Mouse (Mus musculus) lung, postnatal 25 days (tissue): ENCODE measurements around the gene Clcn7.
"Not testable (repeated sequence)": the region's sequence is repeated elsewhere in the genome, so short reads cannot be mapped to it uniquely, and the experiment has no call there.

ENCODE experiments used
- DNase-seq: peaks from one replicate; pipeline ENCODE4 v3.0.0; 2022; ENCODE audit warnings: low spot score

Clcn7 gene

GRCm38 (mm10) chr17:25133275-25133698, at the start of gene Clcn7:
Clcn7 (plus strand) TSS chr17:25133391.
- DNase-seq = peak; percentile 95

GRCm38 (mm10) chr17:25083444-25083931, 49.7 kb upstream of the Clcn7 start, which contains the start of gene Tmem204:
Tmem204 (minus strand) TSS chr17:25083591.
- DNase-seq = peak; percentile 85

GRCm38 (mm10) chr17:25084835-25085385, 48.3 kb upstream of the Clcn7 start:
- no peak for DNase-seq

- no peak for DNase-seq
Measured at GRCm38 (mm10) chr17:25086724-25087123, 46.5 kb upstream of the Clcn7 start.

- no peak for DNase-seq
Measured at GRCm38 (mm10) chr17:25089158-25089557, 44.0 kb upstream of the Clcn7 start.

GRCm38 (mm10) chr17:25090450-25090849, 42.7 kb upstream of the Clcn7 start:
- DNase-seq = no peak

- no peak for DNase-seq
Measured at GRCm38 (mm10) chr17:25096221-25096620, 37.0 kb upstream of the Clcn7 start.

GRCm38 (mm10) chr17:25100052-25100451, 33.1 kb upstream of the Clcn7 start:
- no peak for DNase-seq

GRCm38 (mm10) chr17:25101338-25101737, 31.9 kb upstream of the Clcn7 start:
- no peak for DNase-seq

- no peak for DNase-seq
Measured at GRCm38 (mm10) chr17:25107786-25108185, 25.4 kb upstream of the Clcn7 start.

- peak; percentile 48 for DNase-seq
Measured at GRCm38 (mm10) chr17:25109578-25109977, 23.6 kb upstream of the Clcn7 start.

- no peak for DNase-seq
Measured at GRCm38 (mm10) chr17:25110590-25110989, 22.6 kb upstream of the Clcn7 start.

- no peak for DNase-seq
Measured at GRCm38 (mm10) chr17:25111220-25111619, 22.0 kb upstream of the Clcn7 start.

GRCm38 (mm10) chr17:25111739-25112422, 21.3 kb upstream of the Clcn7 start:
- DNase-seq = peak; percentile 19

- DNase-seq = no peak
Measured at GRCm38 (mm10) chr17:25112423-25112810, 20.8 kb upstream of the Clcn7 start.

- DNase-seq = no peak
Measured at GRCm38 (mm10) chr17:25114908-25115645, 18.1 kb upstream of the Clcn7 start.

- peak; percentile 94 for DNase-seq
Measured at GRCm38 (mm10) chr17:25115664-25116432, 17.3 kb upstream of the Clcn7 start, which contains the start of gene Telo2. Telo2 (minus strand) TSS chr17:25115967.

- DNase-seq = peak; percentile 28
Measured at GRCm38 (mm10) chr17:25117263-25117662, 15.9 kb upstream of the Clcn7 start.

- no peak for DNase-seq
Measured at GRCm38 (mm10) chr17:25120406-25120805, 12.8 kb upstream of the Clcn7 start, which contains the start of gene Ptx4. Ptx4 (plus strand) TSS chr17:25120760.

GRCm38 (mm10) chr17:25123979-25124378, 9.2 kb upstream of the Clcn7 start:
- DNase-seq = no peak

GRCm38 (mm10) chr17:25125442-25126060, 7.6 kb upstream of the Clcn7 start:
- DNase-seq = not testable (repeated sequence)
